Mouse (Mus musculus): ENCODE measurements around the gene Trir.
A peak's percentile ranks its signal among the peaks of the same experiment; 100 is the strongest.

Trir gene

GRCm38 (mm10) chr8:85026670-85027515, at the start of gene Trir:
TSS of gene Trir (plus strand) at chr8:85026823.
- DNase-seq (ENCODE audit: low spot score in 2 of 2), result peak; percentile 95 to 96

GRCm38 (mm10) chr8:84977435-84978247, 49.0 kb upstream of the Trir start:
- peak; percentile 69 to 70 for DNase-seq (ENCODE audit: low spot score in 2 of 2)

- DNase-seq (ENCODE audit: low spot score in 2 of 2), result peak; percentile 96 to 97
Measured at GRCm38 (mm10) chr8:84978248-84978940, 48.2 kb upstream of the Trir start, which contains the start of gene Junb. TSS of gene Junb (minus strand) at chr8:84978718.

GRCm38 (mm10) chr8:84979599-84980421, 46.8 kb upstream of the Trir start:
- peak; percentile 93 to 97 for DNase-seq (ENCODE audit: low spot score in 2 of 2)

GRCm38 (mm10) chr8:84980622-84981358, 45.8 kb upstream of the Trir start:
- DNase-seq (ENCODE audit: low spot score in 2 of 2), result no peak

- no peak for DNase-seq (ENCODE audit: low spot score in 2 of 2)
Measured at GRCm38 (mm10) chr8:84981644-84982498, 44.8 kb upstream of the Trir start.

- no peak for DNase-seq (ENCODE audit: low spot score in 2 of 2)
Measured at GRCm38 (mm10) chr8:84982499-84983011, 44.1 kb upstream of the Trir start.

- DNase-seq (ENCODE audit: low spot score in 2 of 2), result no peak
Measured at GRCm38 (mm10) chr8:84984294-84985048, 42.2 kb upstream of the Trir start.

GRCm38 (mm10) chr8:84985049-84985683, 41.5 kb upstream of the Trir start:
- no peak for DNase-seq (ENCODE audit: low spot score in 2 of 2)

GRCm38 (mm10) chr8:84985684-84986378, 40.8 kb upstream of the Trir start:
- peak; percentile 94 to 97 for DNase-seq (ENCODE audit: low spot score in 2 of 2)

GRCm38 (mm10) chr8:84986379-84986945, 40.2 kb upstream of the Trir start:
- DNase-seq (ENCODE audit: low spot score in 2 of 2), result no peak

- no peak for DNase-seq (ENCODE audit: low spot score in 2 of 2)
Measured at GRCm38 (mm10) chr8:84987388-84987787, 39.2 kb upstream of the Trir start.

GRCm38 (mm10) chr8:84987903-84988302, 38.7 kb upstream of the Trir start:
- DNase-seq (ENCODE audit: low spot score in 2 of 2), result no peak

GRCm38 (mm10) chr8:84989311-84989731, 37.3 kb upstream of the Trir start:
- no peak for DNase-seq (ENCODE audit: low spot score in 2 of 2)

- DNase-seq (ENCODE audit: low spot score in 2 of 2), result peak; percentile 91 to 92
Measured at GRCm38 (mm10) chr8:84989810-84990209, 36.8 kb upstream of the Trir start.

- peak; percentile 97 to 99 for DNase-seq (ENCODE audit: low spot score in 2 of 2)
Measured at GRCm38 (mm10) chr8:84990349-84990748, 36.3 kb upstream of the Trir start, which contains the start of gene Hook2. TSS of gene Hook2 (plus strand) at chr8:84990603.

- no peak for DNase-seq (ENCODE audit: low spot score in 2 of 2)
Measured at GRCm38 (mm10) chr8:84990836-84991235, 35.8 kb upstream of the Trir start.

Measured in right cerebral cortex, adult 2 months (tissue).